Mouse (Mus musculus): Measurements from ENCODE around the gene Nedd4.

DNA sequence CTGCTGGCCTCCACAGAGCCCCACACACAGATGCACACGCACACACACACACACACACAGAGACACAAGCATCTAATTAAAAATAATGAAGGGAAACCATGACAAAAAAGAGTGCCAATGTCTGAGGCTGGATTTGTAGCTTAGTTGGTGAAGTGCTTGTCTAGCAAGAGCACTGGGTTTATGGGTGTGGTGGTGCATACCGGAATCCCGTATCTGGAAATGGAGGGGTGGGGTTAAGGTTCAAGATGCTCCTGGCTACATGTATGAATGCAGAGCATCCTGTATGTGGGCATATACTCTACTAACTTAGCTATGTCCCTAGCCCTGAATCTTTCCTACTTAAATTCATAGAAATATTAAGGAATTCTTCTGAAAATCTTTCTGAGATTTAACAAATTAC lies 5.0 kb downstream of the Nedd4 start:
- TF ChIP-seq POLR2A (IDR thresholded peaks at IDR 0.05; ENCODE audit: low read depth, low read length) (no peak), CTCF (IDR thresholded peaks at IDR 0.05; ENCODE audit: extremely low read depth, insufficient read length, insufficient replicate concordance, low read depth, low read length) (no peak)
